Mouse (Mus musculus) right cerebral cortex, postnatal 25 days (tissue): Measurements from ENCODE around the gene Has1.

Experiments
- DNase-seq: peaks from one replicate; pipeline ENCODE4 v3.0.0; 2022

The Has1 gene

GRCm38 (mm10) chr17:17843534-17844261, 11.3 kb downstream of the Has1 start:
- DNase-seq: no peak

- no peak for DNase-seq
These were observed 14.2 kb downstream of the Has1 start for GRCm38 (mm10) chr17:17840796-17841195.

- no peak for DNase-seq
These were observed 15.7 kb downstream of the Has1 start for GRCm38 (mm10) chr17:17839276-17839675.

GRCm38 (mm10) chr17:17837919-17838701, 16.9 kb downstream of the Has1 start:
- peak; percentile 93 for DNase-seq

- DNase-seq: no peak
These were observed 17.6 kb downstream of the Has1 start for GRCm38 (mm10) chr17:17837426-17837825.

GRCm38 (mm10) chr17:17836101-17836500, 18.9 kb downstream of the Has1 start:
- no peak for DNase-seq

GRCm38 (mm10) chr17:17834896-17835295, 20.1 kb downstream of the Has1 start:
- DNase-seq: no peak

- DNase-seq: no peak
These were observed 24.3 kb downstream of the Has1 start for GRCm38 (mm10) chr17:17830731-17831130.

- DNase-seq: no peak
These were observed 25.0 kb downstream of the Has1 start for GRCm38 (mm10) chr17:17829816-17830535.

- DNase-seq: no peak
These were observed 25.8 kb downstream of the Has1 start for GRCm38 (mm10) chr17:17829052-17829785.

- peak; percentile 55 for DNase-seq
These were observed 26.6 kb downstream of the Has1 start for GRCm38 (mm10) chr17:17828191-17828981.

- peak; percentile 47 for DNase-seq
These were observed 27.3 kb downstream of the Has1 start for GRCm38 (mm10) chr17:17827658-17828190.

- DNase-seq: peak; percentile 87
These were observed 28.0 kb downstream of the Has1 start, which contains the start of gene Spaca6 for GRCm38 (mm10) chr17:17826751-17827657. Spaca6 (plus strand) TSS chr17:17827158.

GRCm38 (mm10) chr17:17825921-17826591, 28.9 kb downstream of the Has1 start:
- DNase-seq: peak; percentile 36

GRCm38 (mm10) chr17:17823612-17824336, 31.2 kb downstream of the Has1 start:
- no peak for DNase-seq

GRCm38 (mm10) chr17:17795527-17795926, 59.5 kb downstream of the Has1 start:
- DNase-seq: no peak
